Mouse (Mus musculus): ENCODE measurements around the gene Mettl13.

GRCm38 (mm10) chr1:162543231-162543630 lies 5.1 kb downstream of the Mettl13 start:
- TF ChIP-seq CTCF (IDR thresholded peaks at IDR 0.05; ENCODE audit: low read depth) (no peak), EP300 (IDR thresholded peaks at IDR 0.05; ENCODE audit: low read depth) (no peak)
